Mouse (Mus musculus): Measurements from ENCODE around the gene Gpr1. TPM values are rescaled to one million over a fixed set of nuclear protein-coding genes. Genes with fewer than 3 reads are reported as not detected.

Gene Gpr1
- polyA plus RNA-seq, 1 experiment from 2014 or later, result 0.21 TPM

DNA sequence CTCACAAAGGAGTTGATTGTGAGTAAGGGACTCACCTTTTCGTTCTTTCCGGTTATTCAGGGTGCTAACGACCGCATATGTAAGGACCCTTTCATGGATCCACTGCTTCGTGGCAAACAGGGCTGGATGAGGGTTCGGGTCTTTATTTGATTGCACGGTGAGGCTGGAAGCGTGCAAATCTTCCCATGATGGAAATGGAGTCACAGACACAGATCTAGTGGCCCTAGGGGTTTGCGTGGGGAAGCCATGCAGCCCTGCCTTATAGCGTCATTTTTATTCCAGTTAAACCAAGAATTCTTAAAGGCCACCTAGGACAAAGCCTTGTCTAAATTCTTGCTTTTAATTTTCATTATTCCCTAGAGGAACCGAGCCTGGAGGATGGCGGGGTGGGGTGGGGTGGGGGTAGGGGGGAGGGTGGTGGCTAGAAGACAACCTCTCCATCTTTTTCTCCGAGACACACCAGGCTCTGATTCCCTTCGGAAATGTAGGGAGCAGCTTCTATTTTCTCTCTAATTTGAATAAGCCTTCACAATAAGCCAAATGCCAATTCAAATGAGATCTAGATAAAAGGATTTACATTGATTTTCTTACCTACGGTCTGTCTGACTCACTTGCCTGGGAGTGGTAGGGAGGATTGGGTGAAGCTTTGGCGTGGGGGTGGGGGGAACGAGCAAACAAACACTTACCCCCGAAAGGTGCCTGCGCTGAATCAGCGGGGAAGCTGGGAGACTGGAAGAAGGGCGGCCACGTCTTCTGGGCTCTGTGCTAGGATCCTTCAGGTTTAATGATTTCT, 669 bp downstream of the Gpr1 start:
- no peak overlapping the region for H3K4me3 ChIP-seq (replicated peaks)
- no peak overlapping the region for H3K27ac ChIP-seq
- 27% methylated on average over 22 of the region's 22 CpGs for WGBS
- no peaks in the 10 kb centered on the region for H3K27me3 ChIP-seq (replicated peaks)
- no peaks in the 10 kb centered on the region for H3K4me1 ChIP-seq (replicated peaks)
- ATAC-seq, result no peak
- H3K36me3 ChIP-seq, result no peaks in the 10 kb centered on the region
- H3K4me2 ChIP-seq (replicated peaks), result peak overlapping the region; percentile 42
- H3K9ac ChIP-seq, result no peak overlapping the region
- H3K9me3 ChIP-seq, result no peaks in the 10 kb centered on the region

DNA sequence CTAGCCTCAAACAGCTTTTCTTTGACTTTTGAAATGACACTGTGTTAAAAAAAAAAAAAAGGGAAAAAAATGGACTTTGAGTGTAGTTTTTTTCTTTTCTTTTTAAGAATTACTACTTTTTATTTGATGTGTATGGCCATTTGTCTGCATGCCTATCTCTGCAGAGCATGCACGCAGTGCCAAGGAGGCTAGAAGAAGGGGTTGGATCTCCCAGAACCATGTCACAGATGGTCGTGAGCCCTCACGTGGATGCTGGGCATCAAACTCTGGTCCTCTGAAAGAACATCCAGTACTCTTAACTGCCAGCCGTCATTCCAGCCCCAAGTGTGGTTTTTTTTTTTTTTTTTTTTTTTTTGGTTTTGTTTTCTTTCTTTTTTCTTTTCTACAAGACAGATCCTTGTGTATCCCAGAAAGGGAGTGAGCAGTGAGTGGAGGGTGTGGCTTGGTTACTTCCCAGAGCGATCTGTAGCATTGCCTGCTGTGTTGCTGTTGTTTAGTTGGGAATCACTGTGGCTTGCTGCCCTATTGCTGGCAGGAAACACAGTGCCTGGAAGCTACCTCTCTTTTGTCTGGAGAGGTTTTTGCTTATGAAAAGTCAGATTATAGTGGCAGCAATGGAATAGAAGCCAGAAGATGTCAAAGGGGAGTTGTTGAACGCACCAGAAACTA, 4.3 kb downstream of the Gpr1 start:
- Histone ChIP-seq H3K4me3 (replicated peaks) (no peak overlapping the region), H3K4me1 (replicated peaks) (no peaks in the 10 kb centered on the region), H3K27me3 (replicated peaks) (no peaks in the 10 kb centered on the region), H3K9me3 (no peaks in the 10 kb centered on the region), H3K9ac (no peak overlapping the region), H3K27ac (no peak overlapping the region), H3K4me2 (replicated peaks) (no peak overlapping the region), H3K36me3 (no peaks in the 10 kb centered on the region)
- WGBS, result 38% methylated on average over 6 of the region's 6 CpGs
- no peak for ATAC-seq

DNA sequence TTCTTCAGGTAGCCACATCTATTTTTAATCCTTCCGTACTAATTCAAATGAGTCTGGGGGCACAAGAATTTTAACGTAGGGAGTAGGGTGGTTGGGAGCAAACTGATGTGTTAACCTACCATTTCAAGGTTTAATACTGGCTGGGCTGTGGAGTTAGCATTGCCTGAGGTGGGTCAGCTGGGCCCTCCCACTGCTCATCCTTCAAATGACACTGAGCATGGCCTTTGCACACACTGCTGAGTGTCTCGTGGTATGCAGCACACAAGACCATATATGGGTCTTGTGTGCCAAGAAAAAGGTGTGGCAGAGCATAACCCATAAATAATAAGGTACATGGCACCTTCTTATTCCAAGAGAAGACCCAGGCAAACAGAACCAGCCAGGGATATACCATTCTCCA, 6.7 kb downstream of the Gpr1 start:
- Histone ChIP-seq H3K4me3 (replicated peaks) (no peak overlapping the region), H3K36me3 (no peaks in the 10 kb centered on the region), H3K27ac (no peak overlapping the region), H3K4me1 (replicated peaks) (peaks cover 5% of the 10 kb centered on the region; the same call in 1 of the 2 replicates), H3K4me2 (replicated peaks) (no peak overlapping the region), H3K27me3 (replicated peaks) (no peaks in the 10 kb centered on the region), H3K9me3 (no peaks in the 10 kb centered on the region), H3K9ac (no peak overlapping the region)
- ATAC-seq, result no peak
- WGBS, result 83% methylated on average over 3 of the region's 3 CpGs

DNA sequence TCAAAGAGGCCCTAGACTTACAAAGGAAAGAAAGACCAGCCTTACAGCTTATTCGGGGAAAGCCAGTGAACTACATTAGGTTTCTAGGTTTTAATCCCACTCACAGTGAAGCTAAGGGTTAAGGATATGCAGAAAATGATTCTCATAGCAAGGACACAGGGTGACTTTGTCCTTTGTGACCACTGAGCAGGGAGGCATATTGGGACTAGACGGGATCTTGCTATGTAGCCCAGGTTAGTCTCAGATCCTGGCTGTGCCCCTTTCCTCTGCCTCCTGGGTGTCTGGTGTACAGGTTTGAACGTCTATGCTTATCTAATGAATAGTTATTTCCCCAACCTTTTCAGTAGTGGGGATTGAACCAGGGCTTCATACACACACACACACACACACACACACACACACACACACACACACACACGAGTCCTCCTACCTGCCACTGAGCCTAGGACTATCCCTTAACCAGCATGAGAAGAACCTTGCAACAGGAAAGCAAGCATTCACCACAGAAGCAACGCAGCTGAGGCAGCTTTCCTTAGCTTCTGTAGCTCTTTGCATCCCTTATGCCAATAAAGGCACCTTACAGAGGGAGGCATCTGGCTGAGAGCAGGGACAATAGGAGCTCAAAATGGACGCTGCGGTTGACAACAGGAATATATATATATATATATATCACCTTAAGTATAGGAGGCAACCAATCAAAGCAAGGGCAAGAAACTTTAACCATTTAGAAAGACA, 9.5 kb downstream of the Gpr1 start:
- no peak overlapping the region for H3K4me3 ChIP-seq (replicated peaks)
- H3K27ac ChIP-seq, result no peak overlapping the region
- H3K4me2 ChIP-seq (replicated peaks), result no peak overlapping the region
- WGBS, result 37% methylated on average over 7 of the region's 7 CpGs
- H3K36me3 ChIP-seq, result no peaks in the 10 kb centered on the region
- peaks cover 5% of the 10 kb centered on the region; the same call in 1 of the 2 replicates for H3K4me1 ChIP-seq (replicated peaks)
- ATAC-seq, result no peak
- H3K9ac ChIP-seq, result no peak overlapping the region
- H3K9me3 ChIP-seq, result no peaks in the 10 kb centered on the region
- H3K27me3 ChIP-seq (replicated peaks), result no peaks in the 10 kb centered on the region

DNA sequence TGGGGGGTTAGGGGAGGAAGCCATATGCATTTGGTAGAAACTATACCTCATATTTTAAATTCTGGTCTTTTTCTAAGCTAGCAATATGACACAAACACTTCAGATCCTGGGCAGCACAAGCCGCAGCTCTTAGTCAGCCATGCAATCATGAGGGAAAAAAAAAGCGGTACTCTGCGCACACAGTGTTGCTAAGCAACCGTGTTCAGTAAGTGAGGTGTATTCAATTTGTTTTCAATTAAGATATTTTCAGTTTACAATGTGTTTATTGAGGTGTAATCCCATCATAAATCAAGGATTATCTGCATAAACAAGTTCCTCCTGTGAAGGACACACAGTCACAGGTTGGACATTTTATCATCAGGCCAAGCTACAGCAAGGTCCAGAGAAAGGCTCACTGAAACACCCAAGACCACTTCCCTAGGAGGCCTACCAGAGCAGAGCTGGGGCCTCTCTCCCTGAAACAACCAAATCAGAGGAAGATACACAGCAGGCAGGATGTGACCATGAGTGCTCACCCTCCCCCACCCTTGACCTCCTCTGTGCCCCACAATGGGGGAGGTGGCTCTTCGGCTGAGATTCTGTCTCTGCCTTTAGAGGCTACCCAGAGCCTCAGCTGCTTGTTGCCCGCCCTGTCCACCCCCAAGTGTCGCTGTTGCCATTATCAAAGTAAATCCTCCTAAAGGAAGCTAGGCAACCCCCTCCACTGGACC, 10.2 kb downstream of the Gpr1 start:
- no peak overlapping the region for H3K27ac ChIP-seq
- ATAC-seq, result peak; percentile 55

DNA sequence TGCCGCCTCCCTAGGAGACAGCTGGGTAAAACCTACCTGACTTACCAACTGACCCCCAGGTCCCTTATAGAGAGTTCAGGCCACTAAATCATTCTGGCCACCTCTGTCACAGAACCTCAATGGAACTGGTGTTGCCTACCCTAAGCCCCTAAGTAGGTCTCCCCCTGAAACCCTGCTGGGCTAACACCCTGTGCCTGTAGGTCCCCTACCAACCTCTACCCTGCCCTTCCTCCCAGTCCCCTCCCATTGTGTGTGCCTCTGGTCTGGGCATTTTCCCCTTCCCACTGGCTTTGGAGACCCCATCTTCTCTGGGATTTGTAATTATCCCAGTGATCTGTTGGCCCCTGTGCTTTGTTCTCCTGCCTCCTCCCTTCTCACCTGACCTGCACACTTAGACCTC, 10.9 kb downstream of the Gpr1 start:
- Histone ChIP-seq H3K4me2 (replicated peaks) (no peak overlapping the region), H3K27me3 (replicated peaks) (no peaks in the 10 kb centered on the region), H3K4me1 (replicated peaks) (peaks cover 5% of the 10 kb centered on the region; the same call in 1 of the 2 replicates), H3K36me3 (no peaks in the 10 kb centered on the region), H3K27ac (no peak overlapping the region), H3K9me3 (no peaks in the 10 kb centered on the region), H3K9ac (no peak overlapping the region), H3K4me3 (replicated peaks) (no peak overlapping the region)
- WGBS, result 88% methylated on average over 1 of the region's 1 CpGs
- ATAC-seq, result no peak

More for the DNA sequence above, 10.2 kb downstream of the Gpr1 start:
- Histone ChIP-seq H3K27me3 (replicated peaks) (no peaks in the 10 kb centered on the region), H3K9me3 (no peaks in the 10 kb centered on the region), H3K4me3 (replicated peaks) (no peak overlapping the region), H3K4me1 (replicated peaks) (peaks cover 5% of the 10 kb centered on the region; the same call in 1 of the 2 replicates), H3K9ac (no peak overlapping the region), H3K36me3 (no peaks in the 10 kb centered on the region), H3K4me2 (replicated peaks) (no peak overlapping the region)
- 14% methylated on average over 7 of the region's 7 CpGs for WGBS

DNA sequence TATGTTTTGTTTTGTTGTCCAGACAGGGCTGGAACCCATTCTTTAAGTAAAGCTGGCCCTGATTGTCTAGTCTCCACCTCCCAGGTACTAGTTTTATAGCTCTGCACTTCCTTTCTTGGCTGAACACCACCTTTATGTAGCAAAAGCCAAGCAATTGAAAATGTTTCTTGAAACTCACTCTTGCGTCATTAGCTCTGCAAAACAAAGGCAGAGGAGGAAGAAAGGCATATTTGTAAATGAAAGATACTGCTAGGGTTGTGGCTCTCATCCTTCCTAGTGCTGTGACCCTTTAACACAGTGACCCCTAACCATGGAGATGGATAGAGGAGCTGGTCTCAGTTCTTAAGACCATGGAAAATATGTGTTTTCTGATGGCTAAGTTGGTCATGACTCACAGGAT, 12.7 kb downstream of the Gpr1 start:
- Histone ChIP-seq H3K4me1 (replicated peaks) (peaks cover 5% of the 10 kb centered on the region; the same call in 1 of the 2 replicates), H3K36me3 (no peaks in the 10 kb centered on the region), H3K9ac (no peak overlapping the region), H3K4me2 (replicated peaks) (no peak overlapping the region), H3K27me3 (replicated peaks) (no peaks in the 10 kb centered on the region), H3K9me3 (no peaks in the 10 kb centered on the region), H3K27ac (no peak overlapping the region), H3K4me3 (replicated peaks) (no peak overlapping the region)
- 70% methylated on average over 1 of the region's 1 CpGs for WGBS
- no peak for ATAC-seq

DNA sequence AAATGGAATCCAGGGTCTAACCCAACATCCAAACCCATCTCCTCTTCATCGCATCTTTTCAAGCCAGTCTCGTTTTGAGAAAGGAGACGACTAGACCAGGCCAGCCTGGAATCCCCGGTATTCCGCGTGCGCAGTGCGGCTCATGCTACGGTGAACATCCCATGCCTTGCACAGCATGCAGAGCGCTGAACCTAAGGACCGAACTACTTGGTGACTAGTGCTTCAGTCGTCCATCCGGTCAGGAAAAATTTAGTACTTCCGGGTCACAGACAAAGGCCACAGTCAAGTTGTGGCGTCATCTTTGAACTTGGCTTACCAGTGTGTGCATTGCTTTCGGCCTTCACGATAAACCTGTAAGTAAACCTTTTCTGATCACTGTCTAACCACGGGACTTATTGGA, 14.0 kb downstream of the Gpr1 start:
- H3K9ac ChIP-seq, result no peak overlapping the region
- no peak overlapping the region for H3K27ac ChIP-seq
- no peaks in the 10 kb centered on the region for H3K27me3 ChIP-seq (replicated peaks)
- no peak for ATAC-seq
- H3K4me2 ChIP-seq (replicated peaks), result no peak overlapping the region
- 94% methylated on average over 18 of the region's 18 CpGs for WGBS
- no peaks in the 10 kb centered on the region for H3K9me3 ChIP-seq
- no peak overlapping the region for H3K4me3 ChIP-seq (replicated peaks)
- H3K4me1 ChIP-seq (replicated peaks), result peaks cover 5% of the 10 kb centered on the region; the same call in 1 of the 2 replicates
- H3K36me3 ChIP-seq, result no peaks in the 10 kb centered on the region

DNA sequence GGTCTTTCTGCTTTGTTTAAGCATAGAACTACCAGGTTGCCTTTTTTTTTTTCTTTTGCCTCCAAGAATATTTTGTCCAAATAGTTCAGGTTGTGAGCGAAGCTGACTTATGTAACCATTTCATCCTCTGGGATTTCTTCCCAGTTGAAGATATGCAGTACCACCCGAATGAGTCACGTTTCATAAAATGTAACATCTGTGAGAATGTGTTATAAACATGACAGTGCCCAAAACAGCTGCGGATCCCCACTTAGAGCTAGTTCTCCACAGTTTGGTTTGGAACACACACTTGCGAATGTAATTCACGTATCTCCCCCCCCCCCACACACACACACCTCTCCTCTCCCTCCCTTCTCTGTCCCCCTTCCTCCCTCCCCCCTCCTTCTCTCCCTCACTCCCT, 15.0 kb downstream of the Gpr1 start:
- 70% methylated on average over 6 of the region's 6 CpGs for WGBS
- Histone ChIP-seq H3K27me3 (replicated peaks) (no peaks in the 10 kb centered on the region), H3K36me3 (no peaks in the 10 kb centered on the region), H3K27ac (no peak overlapping the region), H3K9me3 (no peaks in the 10 kb centered on the region), H3K4me3 (replicated peaks) (no peak overlapping the region), H3K9ac (no peak overlapping the region), H3K4me2 (replicated peaks) (no peak overlapping the region), H3K4me1 (replicated peaks) (peaks cover 4% of the 10 kb centered on the region; the same call in 1 of the 2 replicates)
- ATAC-seq, result no peak

DNA sequence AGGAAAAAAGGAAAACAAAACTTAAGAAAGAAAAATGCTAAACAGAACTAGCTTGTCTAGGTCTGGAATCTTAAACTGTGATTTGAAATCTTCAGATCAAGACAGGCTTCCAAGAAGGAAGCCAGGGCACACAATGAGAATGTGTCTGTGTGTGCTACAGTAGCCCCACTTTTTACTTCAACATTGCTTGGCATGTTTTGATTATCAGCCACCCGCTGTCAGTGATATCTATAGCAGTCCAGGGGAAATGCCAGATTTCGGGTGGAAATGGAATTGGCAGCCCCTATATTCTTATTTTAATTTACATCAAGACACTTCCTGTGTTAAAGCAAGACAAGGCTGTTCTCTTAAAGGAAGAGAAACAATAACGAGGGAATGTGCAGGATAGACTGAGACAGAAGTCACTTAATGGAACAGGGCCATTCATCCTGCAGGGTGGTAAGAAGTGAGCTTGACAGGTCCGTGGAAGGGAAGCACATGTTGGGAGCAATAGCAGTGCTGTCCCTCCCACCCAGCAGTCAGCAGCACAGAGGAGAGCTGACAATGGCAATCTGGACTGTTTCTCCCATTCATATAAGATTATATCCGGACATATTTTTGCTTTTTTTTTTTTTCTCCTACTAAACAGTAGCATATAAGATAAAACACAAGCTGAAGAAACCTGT, 18.4 kb downstream of the Gpr1 start:
- no peaks in the 10 kb centered on the region for H3K9me3 ChIP-seq
- H3K27ac ChIP-seq, result no peak overlapping the region
- no peaks in the 10 kb centered on the region for H3K36me3 ChIP-seq
- no peak overlapping the region for H3K9ac ChIP-seq
- H3K4me2 ChIP-seq (replicated peaks), result no peak overlapping the region
- WGBS, result 36% methylated on average over 5 of the region's 5 CpGs
- no peak for ATAC-seq
- H3K4me3 ChIP-seq (replicated peaks), result no peak overlapping the region
- H3K4me1 ChIP-seq (replicated peaks), result no peaks in the 10 kb centered on the region
- H3K27me3 ChIP-seq (replicated peaks), result no peaks in the 10 kb centered on the region

DNA sequence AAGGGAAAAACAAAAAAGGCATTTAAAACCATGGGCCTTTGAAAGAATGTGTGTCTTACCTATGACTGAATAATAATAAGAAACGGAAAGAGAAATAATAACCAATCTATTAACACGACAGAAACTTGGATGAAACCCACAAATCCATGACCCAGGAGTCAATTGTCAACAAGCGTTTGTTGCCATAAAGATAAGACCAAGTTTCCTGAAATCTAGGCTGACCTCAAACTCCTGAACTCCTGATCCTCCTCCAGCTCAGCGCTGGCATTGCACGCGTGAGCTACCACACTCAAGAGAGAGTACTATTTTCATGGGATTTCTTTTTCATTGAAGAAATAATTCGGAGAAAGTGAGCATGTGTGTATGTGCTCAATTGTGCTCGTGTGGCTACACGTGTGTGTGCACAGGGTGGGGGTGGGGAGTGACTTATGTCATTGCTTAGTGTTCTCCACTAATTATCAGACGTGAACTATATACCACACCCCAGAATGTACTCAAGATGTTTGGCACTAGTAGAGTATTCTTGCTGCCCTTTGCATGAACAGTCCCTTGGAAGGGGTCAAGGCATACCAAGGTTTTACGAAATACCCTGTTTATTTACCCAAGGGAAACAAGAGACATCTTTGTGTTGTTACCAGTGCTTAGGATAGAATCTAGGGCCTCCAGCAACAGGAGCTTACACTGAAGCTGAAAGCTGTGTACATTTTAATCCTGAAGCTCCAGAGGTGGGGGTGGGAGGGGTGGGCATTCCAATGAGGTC, 21.9 kb downstream of the Gpr1 start:
- H3K4me2 ChIP-seq (replicated peaks), result no peak overlapping the region
- no peak overlapping the region for H3K4me3 ChIP-seq (replicated peaks)
- H3K27ac ChIP-seq, result no peak overlapping the region
- no peaks in the 10 kb centered on the region for H3K9me3 ChIP-seq
- 0 out of 2 replicates have a peak, but pooled peaks cover 2% of the 10 kb centered on the region for H3K4me1 ChIP-seq (replicated peaks)
- ATAC-seq, result no peak
- no peaks in the 10 kb centered on the region for H3K27me3 ChIP-seq (replicated peaks)
- no peaks in the 10 kb centered on the region for H3K36me3 ChIP-seq
- H3K9ac ChIP-seq, result no peak overlapping the region
- 74% methylated on average over 11 of the region's 11 CpGs for WGBS
